Mouse (Mus musculus) megakaryocyte, embryonic 14.5 days (primary cell): Measurements from ENCODE around the gene Pex5l.

Experiments
- FLI1 ChIP-seq: IDR thresholded peaks from 2 replicates; pipeline ENCODE4 v1.6.1; 2012; ENCODE audit warnings: low read length, inconsistent platforms, mixed read lengths
- GATA1 ChIP-seq: IDR thresholded peaks from 3 replicates; pipeline ENCODE4 v1.6.1; 2012; ENCODE audit warnings: mixed read lengths, low read length, inconsistent platforms, borderline replicate concordance

- TF ChIP-seq FLI1 (no peak), GATA1 (no peak)
Measured at GRCm38 (mm10) chr3:32968671-32969425, 174.2 kb downstream of the Pex5l start.
